Mouse (Mus musculus): ENCODE data around the gene Xpnpep2. TPM values are rescaled to one million over a fixed set of nuclear protein-coding genes. Genes with fewer than 3 reads are reported as not detected.
A peak's percentile ranks its signal among the peaks of the same experiment; 100 is the strongest.

Gene Xpnpep2
- under 1 TPM in 1 of 2 experiments, not detected in 1; 0.59 TPM for polyA plus RNA-seq (2017; shearing (Covaris generic))

- no peak for ATAC-seq
Observed at GRCm38 (mm10) chrX:48108394-48109315, at the start of gene Xpnpep2. Gene Xpnpep2 (plus strand): TSS chrX:48108725.

GRCm38 (mm10) chrX:48062481-48062880, 46.0 kb upstream of the Xpnpep2 start:
- ATAC-seq = no peak

DNA sequence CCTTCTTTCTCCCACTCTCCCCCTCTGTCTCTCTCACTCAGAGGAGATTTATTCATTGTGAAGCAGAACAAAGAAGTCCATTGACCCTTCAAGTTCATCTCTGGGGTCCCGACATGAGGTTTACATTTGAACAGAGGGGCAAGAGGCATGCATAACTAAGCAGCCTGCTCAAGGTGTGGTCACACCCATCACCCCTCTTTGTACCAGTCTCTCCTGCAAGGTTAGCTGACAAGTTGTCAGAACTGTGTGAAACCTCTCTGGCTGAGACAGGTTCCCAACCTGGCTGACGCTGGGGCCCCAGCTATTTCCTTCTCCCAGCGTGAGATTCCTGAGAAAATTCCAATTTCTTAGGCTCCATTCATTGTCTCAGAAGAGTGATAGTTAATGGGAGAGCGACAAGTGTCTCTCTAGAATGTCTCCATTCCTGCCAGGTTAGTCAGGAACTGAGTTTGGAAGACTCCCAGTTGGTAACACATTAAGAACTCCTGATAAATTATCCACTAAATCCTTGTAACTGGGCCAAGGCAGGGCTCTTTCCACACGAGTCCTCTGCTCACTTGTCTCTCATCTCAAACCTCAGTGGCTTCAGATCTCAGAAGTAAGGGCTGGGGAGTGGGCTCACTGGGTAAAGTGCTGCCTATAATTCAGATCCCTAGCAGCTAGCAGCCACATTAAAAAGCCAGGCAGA, 44.2 kb upstream of the Xpnpep2 start:
- ATAC-seq = no peak

DNA sequence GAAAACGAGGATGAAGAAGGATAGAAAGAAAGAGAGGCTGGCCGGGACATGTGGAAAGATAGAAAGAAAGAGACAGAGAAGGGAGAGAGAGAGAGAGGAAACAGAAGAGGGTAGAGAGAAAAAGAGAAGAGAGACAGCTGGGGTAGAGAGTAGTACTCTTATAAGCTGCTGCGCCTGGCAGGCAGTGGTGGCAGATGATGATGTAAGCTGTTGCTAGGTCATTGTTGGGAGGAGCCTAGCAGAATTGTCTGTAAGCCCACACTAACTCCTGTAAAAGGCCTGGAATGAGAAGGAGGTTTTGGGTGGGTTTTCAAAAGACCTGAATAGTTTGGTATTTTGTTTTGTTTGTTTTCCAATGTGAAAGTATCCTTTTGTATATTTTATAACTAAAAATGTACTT, 41.6 kb upstream of the Xpnpep2 start:
- no peak for ATAC-seq

GRCm38 (mm10) chrX:48071961-48072360, 36.6 kb upstream of the Xpnpep2 start:
- no peak for ATAC-seq

DNA sequence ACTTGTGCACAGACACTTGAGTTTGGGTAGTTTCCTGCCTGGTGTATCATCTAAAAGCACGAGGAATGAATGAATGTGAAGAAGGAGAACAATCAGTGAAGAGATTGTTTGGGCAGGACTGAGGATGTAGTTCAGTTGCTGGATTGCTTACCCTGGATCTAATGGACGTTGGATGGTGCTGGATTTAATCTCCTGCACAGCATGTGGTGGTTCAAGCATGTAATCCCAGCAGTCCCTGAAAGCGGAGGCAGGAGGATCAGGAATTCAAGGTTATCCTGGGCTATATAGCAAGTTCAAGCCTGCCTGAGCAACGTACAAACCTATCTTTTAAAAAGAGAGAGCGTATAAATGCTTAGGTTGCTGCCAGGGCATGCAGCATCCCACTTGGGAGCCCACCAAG, 36.1 kb upstream of the Xpnpep2 start:
- ATAC-seq = no peak

- ATAC-seq = no peak
Observed at GRCm38 (mm10) chrX:48074691-48075090, 33.8 kb upstream of the Xpnpep2 start.

- no peak for ATAC-seq
Observed at GRCm38 (mm10) chrX:48076806-48077425, 31.6 kb upstream of the Xpnpep2 start.

GRCm38 (mm10) chrX:48082364-48082763, 26.2 kb upstream of the Xpnpep2 start:
- ATAC-seq = no peak

DNA sequence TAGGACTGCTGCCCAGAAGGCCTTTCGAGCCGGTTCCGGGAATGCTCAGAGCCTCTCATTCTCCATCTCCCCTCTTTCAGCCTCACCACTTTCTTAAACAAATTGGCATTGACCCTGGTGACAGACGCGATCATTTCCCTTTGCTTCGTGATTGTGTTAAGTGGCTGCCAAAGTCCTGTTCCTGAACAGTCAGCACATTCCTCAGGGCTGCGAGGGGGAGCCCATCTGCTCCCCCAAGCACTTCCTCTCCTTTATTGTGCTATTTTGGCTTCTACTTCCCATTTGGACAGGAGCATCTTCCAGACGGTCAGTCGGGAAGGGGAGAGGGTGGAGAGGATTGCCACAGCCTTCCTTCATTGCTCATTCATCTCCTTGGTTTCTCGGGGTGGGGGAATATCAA, 16.4 kb upstream of the Xpnpep2 start:
- ATAC-seq = no peak

- ATAC-seq = no peak
Observed at GRCm38 (mm10) chrX:48093555-48093954, 15.0 kb upstream of the Xpnpep2 start.

DNA sequence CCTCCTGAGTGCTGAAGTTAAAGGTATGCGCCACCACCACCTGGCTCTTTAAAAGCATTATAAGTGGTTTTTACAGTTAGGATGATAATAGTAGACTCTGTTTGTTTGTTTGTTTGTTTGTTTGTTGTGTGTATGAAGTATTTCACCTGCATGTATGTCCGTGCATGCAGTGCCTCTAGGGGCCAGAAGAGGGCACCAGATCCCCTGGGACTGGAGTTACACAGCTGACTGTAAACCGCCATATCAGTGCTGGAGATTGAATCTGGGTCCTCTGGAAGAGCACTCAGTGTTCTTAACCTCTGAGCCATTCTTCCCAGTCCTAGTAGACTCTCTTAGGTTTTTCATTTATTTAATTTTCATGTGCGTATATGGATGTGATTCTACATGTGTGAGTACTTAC, 13.9 kb upstream of the Xpnpep2 start:
- no peak for ATAC-seq

GRCm38 (mm10) chrX:48096580-48096979, 11.9 kb upstream of the Xpnpep2 start:
- no peak for ATAC-seq

DNA sequence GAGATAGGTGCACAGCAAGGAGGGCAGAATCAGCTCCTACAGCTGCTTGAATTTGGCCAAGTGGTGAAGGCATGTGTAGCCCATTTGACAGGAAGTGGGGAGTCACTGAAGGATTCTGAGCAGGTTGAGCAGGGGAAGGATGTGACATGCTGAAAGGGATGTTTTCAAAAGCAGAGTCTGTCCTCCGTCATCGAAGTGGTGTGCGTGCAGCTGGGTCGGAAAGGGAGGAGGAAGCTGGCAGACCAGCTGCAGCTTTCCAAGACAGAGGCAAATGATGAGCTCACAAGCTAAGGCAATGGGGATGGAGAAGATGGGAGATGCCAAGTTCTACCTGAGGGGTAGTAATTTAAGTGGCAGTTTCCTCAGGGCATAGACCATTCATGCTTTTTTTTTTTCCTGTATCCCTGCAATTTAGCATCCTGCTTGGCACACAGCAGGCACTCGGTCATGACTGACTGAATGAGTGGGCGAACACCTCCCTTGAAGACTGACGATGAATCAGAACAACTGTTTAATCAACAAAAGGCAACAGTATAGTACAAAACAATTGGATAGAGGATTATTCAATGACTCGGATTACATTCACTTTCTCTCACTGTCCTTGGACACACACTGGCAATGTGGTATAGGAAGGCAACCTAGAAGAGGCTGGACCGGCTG, 9.9 kb upstream of the Xpnpep2 start:
- ATAC-seq = peak; percentile 94

DNA sequence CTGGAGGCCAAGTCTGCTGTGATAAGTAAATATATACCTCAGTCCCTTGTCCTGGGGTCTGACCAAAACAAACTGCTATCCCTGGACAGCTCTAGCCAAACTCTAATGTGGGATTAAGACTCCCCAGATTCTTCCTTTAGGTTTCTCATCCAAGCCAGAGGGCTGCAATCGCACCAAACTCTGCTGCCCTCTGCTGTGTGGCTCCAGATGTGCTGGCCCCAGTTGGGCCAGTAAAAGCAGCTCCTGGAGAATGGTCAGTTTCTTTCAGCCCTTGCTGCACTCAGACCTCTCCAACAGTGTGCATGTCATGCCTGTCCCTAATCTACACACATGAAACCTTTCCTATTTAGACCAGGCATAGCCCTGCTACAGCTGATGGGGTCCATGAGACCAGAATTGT, 8.7 kb upstream of the Xpnpep2 start:
- no peak for ATAC-seq

DNA sequence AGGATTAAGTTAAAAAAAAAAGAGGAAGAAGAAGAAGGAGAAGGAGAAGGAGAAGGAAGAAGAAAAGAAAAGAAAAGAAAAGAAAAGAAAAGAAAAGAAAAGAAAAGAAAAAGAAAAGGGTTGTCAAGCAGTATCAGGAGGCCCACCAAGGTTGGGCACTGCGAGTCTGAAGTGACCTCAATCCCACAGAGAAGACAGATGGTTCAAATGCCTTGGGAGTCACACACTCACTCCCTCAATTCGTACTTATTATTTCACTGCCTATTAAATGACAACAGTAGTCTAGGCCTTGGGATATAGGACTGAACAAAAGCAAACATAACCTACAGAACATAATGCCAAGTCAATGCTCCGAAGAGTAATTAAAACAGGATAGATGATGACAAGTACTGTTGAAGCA, 5.3 kb upstream of the Xpnpep2 start:
- no peak for ATAC-seq

- no peak for ATAC-seq
Observed at GRCm38 (mm10) chrX:48104736-48105441, 3.6 kb upstream of the Xpnpep2 start.

GRCm38 (mm10) chrX:48106226-48106625, 2.3 kb upstream of the Xpnpep2 start:
- ATAC-seq = no peak

DNA sequence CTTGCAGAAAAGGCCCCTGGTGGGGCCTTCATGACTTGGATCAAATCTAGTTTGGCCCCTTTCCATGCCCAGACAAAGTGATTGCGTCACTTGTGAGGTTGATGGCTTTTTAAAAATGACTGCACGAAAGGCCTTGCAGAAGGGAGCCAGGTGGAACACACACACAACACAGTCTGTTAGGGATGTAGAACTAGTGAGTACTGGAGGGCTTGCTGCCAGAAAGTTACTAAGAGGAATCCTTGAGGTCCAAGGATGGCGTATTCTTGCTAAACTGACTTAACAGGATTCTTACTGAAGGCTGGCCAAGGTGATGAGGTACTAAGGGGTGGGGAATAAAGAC, 761 bp downstream of the Xpnpep2 start:
- no peak for ATAC-seq

GRCm38 (mm10) chrX:48119294-48119693, 10.8 kb downstream of the Xpnpep2 start:
- no peak for ATAC-seq

DNA sequence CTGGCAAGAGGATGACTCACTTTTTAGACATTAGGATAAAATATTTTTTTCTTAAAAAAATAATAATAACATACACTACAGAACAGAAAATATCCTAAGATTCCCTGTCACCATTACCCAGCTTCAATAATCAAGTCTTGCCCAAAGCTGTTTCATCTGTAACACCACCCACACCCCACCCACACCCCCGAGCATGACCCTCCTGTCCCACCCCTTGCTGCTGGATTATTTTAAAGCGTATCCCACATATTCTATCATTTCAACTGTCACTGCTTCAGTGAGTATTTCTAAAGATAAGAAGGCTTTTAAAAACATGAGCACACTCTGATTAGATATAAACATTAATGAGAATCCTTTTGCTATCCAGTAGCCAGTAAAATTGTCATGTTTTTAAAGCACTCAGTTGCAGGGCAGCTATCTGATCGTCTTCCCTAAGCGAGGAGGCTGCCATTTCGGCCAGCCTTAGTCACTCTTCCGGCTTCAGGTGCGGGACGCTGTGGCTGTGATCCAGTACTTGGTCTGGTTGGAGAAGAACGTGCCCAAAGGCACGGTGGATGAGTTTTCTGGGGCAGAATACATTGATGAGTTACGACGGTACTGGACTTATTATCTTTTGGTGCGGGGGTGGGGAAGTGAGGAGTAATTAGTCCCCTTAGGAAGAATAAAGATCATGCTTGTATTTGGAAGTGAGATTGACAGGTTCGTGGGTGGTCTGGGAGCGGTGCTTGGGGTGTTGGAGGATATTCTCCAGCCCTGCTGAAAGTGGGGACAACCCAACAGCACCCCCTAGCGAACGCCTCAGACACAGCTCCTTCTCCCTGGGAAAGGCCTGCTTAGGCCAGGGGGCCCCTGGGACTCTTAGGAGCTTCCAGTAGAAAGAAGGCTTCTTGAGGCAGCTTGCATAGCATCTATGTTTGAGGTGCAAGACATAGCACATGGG, 15.9 kb downstream of the Xpnpep2 start:
- ATAC-seq = peak; percentile 60
